Mouse (Mus musculus) thymus, adult 18-20 months (tissue): ENCODE results near the gene Uso1.

Experiments
- DNase-seq, 2 experiments: peaks; one replicate each; pipeline ENCODE4 v3.0.0; 2022; ENCODE audit warnings: mixed read lengths in 2 of 2

Gene Uso1

DNA sequence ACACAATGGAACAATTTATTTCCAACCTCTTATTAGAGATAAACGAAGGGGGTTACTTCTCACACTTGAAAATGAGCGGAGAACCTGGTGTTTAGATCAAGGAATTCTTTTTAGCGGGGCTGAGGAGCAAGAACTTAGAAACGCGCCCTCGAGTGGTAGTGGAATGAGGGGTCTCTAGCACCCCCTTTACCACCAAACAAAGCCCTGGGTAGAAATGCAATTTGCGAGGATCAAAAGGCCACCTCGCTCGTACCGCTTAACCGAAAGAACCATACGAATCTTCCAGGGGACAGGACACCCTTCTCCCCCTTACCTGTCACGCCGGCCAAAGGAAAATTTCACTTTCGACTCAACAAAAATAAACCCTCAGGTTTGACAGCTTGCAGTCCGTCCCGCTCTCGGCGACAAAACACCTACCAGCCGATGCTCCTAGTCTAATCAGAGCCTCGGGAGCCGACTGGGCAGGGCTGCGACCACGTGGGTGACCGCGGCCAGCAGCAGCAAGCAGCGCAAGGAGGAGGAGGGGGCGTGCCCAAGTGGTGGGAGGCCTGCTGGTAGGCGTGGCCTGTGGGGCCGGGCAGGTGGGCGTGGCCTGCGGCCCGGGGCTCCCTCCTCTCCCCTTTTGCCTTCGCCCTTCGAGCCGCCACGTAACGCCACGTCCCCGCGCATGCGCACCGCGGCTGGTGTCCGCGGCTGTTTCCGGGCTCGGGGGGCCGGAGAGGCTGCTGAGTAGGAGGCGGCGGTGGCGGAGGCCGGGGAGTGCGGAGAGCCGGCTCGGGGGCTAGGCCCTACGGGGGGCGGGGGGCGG is at the start of gene Uso1:
Uso1 (plus strand) TSS at position 700 of the 808 bp plus-strand sequence.
- peak; percentile 96 to 97 for DNase-seq

DNA sequence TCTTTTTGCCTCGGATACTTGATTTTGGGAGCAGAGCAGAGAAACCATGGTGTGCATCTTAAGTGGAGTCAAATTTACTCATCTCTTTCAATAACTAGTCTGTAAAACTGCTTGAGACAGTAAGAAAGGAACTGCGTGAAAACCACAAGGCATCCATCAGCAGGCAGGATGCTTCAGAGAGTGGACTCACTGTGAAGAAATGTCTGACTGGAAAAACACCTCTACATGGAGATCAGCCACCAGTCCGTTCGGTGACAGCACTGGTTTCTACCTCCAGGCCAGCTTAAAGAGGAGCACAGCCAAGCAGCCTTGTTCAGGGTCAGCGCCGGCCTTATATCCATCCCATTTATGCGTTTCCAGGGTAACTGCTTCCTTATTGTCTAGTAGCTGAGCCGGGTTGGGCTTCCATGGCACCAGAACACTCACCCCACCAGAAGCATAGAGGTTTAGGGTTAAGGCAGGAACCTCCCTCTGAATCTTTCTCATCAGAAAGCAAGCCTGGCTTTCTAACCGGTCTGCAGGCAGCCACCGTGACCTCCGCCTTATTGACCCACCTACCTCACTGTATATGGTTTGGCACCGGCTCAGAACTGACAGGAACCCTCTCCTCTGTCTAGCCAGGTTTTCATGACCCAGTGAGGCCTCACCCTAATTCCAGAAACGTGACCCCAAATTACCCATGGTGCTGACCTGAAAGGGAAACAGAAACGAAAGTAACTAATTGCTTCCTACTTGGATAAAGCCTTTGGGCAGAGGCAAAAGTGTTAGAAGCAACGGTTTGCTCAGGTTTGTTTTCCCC is 44.3 kb upstream of the Uso1 start:
- DNase-seq: no peak

DNA sequence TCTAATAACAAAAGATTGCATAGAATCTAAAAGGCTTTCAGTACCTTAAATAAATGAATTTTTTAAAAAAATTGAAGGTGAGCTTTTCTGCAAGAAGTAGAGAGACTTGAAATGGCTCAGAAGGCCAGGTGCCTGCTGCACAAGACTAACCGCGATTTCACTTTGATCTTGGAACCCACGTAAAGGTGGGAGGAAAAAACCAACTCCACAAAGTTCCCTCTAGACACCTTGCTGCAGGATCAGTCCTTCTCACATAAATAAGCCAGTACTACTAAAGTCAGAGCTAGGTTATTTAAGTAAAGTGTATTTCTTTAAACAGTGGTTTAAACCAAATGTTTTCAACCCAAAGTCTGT is 43.7 kb upstream of the Uso1 start:
- DNase-seq: no peak

DNA sequence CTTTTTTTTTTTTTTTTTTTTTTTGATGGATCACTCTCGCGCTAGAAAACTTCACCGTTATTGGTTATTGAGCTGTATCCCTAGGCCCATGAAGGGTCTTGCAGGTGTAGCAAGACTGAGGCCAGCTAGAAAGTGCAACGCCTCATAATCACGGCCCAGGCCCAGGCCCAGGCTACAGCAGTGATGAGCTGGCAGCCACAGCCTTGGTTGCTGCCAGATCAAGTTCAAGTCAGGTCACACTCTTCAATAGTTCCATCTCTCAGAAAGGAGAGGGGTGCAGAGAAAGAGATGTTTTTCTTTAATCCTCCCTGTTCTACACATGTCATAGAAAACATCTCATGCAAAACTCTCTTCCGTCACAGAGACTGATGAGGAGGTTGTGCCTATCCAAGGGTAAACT is 41.0 kb upstream of the Uso1 start:
- DNase-seq: no peak

DNA sequence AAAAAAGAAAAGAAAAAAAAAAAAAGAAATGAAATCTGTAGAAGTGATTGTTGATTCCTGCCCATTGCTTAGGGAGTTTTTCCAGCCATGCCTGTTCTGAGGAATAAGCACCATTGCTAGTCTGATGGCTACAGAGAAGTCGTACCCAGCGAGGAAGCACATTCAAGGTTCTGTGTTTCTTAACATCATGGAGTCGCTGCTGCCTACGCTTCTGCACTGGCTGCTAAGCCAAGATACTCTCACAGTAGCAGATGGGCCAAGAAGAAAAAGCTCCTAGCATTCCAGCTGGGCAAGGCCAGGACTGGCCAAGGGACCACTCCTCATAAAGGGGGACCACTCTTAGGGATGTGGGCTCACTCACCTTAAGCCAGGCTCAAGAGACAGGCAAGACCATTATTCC is 40.0 kb upstream of the Uso1 start:
- DNase-seq: no peak

DNA sequence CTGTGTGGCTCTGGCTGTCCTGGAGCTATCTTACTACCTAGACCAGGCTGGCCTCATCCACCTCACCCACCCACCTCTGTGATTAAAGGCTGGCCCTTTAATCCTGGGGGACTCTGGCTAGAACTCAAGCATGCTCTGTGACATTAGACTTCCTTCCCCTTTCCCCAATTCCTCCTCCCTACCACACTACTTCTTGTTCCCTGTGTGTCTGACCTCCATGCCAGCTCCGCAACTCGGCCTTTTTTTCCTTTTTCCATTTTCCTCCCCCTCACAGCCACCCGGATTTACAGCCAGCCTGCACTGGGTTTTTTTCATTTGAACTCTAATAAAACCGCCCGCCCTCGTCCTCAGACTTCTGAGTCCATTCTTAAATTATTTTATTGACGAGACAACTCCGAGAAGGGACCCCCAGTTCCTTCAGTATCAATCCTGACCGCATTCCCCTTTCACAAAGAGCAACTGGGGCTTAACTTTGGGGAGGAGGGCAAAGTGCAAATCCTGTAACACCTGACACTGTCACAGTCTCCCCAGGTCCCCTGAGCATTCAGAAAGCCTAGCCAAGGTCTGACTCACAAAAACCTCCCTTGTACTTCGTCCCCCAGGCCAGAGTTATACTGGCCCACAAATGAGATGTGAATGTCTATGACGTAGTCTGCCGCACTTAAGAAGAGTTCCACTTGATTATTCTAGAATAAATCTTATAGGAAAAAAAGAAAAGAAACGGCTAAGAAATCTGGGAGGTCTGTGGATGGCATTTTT is 39.2 kb upstream of the Uso1 start:
- no peak for DNase-seq

DNA sequence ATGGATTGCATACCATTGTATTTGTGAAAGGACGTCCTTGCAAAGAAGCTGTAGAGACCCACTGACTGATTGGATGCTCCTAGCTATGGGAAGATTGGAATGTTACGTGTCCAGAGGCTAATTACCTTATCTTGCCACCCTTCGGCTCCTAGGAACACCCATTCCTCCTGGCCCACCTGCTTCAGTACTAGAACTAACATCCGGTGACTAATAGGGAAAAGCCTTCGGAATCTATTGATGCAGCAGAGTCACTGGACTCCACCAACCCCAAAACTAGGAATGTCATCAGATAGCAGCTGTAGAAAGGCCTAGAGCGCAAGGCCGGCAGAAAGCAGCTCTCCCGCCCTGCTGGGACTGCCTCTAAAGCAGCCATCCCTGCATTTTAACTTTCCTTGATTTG is 36.1 kb upstream of the Uso1 start:
- DNase-seq: no peak

DNA sequence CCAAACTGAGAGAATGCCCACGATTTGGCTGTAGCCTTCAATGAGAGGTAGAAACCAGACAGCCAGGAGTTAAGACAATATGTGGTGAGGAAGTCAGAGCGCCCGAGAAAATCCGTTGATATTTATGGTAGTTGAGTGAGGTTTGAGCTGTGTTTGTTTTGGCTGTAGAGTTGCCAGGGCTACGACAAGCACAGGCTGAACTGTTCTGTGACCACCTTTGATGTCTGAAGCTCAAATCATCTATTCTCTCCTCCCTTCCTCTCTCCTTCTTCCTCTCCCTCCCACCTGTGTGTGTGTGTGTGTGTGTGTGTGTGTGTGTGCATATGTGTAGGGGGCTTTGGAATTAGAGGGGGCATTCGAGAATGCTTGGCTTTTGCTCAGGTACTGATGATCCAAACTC is 34.7 kb upstream of the Uso1 start:
- DNase-seq: no peak

DNA sequence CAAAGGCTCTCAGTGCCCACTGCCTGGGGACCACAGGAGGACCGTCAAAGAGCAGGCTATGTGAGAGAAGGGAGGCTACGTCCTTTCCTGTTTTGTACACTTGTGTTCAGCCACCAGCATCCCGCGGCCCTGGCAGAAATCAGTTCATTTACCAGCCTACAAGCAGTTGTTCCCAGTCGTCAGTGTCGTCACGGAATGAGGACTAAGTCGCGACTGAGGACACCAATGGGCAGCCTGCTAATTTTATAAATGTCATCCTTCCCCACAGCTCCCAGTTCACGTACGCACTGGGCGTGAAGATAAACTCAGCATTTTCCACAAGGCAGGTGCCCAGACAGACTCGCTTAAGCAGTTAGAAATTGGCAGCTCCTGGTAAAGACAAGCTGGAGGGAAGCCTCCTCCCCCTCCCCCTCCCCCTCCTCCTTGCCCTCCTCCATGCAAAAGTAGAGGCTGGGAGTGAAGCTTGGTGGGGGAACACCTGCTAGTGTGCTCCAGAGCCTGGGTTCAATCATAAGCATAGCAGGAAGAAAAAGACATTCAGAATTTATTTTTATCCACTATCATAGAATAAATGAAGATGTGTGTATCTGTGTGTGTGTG is 33.8 kb upstream of the Uso1 start:
- no peak for DNase-seq

DNA sequence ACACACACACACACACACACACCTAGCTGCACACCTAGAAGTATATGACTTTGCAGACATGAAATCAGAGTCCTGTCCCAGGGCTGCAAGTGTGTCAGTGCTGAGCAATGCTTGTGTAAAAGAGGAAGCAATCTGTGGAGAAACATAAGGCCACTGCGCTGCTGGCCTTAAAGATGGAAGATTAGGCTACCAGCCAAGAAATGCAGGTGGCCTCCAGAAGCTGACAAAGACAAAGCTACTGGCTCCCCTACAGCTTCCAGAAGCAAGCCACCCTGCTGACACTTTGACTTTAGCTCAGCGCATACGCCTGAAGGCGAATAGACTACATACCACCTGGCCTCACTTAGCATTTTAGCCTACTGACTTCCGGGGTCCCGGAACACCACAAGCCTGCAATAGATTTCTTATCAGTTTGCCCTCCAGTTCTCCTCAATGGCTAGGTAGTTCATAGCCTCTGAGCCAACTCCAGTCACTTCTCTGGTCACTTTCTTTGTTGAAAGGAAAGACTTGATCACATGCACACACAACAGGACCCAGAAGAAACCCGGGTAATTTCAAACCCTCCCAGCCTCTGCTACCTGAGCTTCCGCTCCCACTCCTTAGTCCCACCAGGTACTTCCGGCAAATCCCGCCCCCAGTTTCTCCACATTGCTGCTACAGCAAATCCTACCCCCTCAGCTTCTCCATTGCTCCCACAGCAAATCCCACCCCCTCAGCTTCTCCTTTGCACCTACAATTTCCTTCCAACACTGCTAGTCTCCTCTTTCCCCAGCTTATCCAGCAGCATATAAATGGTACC is 31.2 kb upstream of the Uso1 start:
- peak; percentile 21 to 41 for DNase-seq

DNA sequence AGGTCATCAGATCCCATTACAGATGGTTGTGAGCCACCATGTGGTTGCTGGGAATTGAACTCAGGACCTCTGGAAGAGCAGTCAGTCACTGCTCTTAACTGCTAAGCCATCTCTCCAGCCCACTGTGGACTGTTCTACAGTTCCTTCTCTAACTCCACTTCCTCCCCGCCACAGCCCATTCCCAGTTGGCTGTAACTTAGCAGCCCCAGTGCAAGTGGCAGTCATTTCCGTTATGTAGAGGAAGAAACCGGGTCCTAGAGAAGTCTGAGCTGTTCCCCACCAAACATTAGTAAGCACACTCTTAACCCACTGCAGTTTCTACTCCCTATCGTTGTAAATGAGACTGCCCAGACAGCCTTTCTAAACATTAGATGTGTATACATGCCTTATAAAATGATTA is 30.5 kb upstream of the Uso1 start:
- no peak for DNase-seq

DNA sequence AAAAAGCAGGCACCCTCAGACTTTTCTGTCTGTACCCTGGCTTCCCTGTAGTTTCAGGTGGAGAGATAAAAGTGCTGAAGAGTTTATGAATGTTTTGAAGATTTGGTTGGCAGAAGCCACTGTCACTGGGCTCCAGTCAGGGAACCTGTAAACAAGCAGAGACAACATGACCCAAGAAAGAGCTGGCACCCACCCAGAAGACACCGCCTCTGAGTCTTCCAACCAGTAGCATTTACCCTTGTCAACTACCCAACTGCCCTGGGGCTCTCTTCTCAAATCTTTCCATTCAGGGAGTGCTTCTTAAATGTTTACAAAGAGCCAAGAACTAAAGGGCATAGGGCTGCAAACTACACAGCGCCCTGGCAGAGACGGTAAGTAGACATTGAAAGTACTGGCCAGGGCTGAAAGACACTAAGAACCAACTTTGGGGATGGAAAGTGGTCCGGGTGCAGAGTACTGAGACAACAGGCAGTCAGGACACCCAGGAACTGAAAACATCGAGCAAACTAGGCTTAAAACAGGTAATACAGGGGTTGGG is 26.9 kb upstream of the Uso1 start:
- no peak for DNase-seq

DNA sequence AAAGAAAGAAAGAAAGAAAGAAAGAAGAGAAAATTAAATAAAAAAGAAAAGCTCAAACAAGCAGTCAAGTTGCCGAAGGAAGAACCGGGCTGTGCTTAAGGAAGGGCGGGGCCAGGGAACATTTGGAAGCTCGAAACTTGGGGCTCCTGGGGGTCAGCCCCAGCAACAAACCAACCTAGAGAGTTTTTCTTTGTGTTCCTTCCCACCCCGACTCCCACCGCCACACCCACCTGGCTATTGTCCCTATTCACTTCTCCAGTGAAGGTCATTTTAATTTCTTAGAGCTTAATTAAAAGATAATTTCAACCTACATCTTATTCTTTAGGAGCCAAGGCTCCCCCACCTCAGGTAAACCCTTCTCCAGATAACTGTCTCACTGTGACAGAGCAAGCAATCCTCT is 25.6 kb upstream of the Uso1 start:
- no peak for DNase-seq

DNA sequence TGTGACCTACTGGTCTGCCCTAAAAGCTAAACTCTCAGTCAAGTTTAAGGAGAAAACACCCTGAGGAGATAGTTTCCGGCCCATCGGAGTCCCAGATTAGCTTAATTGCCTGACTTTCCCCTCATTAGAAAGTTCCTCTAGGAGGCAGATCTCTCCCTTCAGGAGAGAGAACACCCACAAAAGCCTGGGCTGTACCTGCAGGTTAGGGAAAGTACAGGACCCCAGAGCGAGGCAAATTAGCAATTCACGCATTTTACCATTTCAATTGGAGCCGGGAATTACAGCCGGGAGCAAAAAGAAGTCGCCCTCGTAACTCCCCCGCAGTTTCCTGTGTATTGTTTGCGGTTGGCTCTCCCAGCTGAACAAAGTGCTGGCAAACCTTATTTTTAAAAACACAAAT is 25.2 kb upstream of the Uso1 start:
- DNase-seq: no peak

DNA sequence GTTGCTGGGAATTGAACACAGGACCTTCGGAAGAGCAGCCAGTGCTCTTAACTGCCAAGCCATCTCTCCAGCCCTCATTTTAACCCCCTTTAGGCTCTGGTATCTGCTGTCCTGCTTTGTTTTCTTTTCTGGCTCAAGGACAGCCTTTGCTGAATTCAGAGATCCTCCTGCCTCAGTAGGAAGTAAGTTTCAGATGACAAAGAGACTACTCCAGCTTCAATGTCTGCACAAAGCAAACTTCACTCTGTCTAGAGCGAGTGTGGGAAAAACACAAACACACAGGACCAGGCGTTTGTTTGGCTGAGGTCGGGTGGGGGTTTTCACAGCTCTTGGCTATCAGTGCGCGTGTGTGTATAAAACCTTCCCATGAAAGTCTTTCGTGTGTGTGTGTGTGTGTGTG is 24.3 kb upstream of the Uso1 start:
- no peak for DNase-seq

DNA sequence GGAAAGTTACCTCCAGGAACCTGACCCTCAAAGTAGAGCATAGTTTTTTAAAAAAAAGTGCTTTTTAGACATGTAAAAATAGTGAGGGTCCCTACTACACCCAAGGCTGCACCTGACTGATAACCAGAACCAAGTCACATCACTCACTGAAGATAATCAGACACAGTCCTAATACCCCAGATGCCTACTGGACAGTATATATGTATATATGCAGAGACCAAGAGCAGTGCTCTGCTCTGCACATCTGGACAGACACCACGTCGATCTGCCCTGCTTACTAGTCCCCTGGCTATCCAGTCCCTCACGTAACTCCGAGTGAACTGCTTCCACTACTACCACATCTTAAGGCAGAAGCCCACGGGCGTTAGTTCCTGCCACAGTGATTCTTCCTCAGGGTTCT is 23.5 kb upstream of the Uso1 start:
- no peak for DNase-seq

DNA sequence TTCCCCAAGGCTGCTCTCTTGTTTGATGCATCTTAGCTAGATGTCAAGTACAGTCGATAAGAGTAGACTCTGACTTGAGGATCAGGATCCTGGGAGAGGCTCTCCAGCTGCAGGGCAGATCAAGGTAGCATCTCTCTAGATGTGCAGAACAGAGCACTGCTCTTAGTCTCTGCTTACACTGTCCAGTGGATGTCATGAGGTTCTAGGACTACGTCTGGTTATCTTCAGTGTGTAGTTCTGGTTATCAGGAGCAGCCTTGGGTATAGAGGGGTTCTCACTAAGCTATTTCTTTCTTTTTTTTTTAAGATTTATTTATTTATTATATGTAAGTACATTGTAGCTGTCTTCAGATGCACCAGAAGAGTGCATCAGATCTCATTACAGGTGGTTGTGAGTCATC is 22.8 kb upstream of the Uso1 start:
- no peak for DNase-seq

DNA sequence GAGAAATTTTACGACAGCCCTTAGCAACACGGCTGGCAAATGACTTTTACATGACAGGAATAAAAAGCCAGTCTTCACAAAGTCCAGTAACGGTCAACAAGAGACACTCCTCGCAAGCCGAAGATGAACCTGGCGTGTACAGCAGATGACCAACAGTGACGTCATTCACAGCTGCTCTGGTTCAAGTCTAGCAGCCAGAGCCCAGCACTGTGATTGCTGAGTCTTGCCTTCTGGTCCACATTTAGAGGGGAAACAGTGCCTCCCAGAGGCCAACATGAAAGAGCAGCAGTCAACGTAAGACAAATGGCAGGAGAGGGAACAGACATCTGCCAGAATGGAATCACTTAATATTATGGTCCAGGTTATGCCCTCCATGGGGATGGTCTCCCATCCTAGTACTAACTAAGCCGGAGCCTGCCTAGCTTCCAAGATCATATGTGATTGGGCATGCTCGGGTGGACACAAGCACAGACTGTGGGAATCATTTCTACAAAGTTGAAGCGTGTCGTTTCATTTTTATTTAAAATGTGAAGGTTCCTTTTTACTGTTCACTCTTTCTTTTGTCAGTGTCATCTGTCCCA is 19.8 kb upstream of the Uso1 start:
- DNase-seq: peak; percentile 35 to 36

DNA sequence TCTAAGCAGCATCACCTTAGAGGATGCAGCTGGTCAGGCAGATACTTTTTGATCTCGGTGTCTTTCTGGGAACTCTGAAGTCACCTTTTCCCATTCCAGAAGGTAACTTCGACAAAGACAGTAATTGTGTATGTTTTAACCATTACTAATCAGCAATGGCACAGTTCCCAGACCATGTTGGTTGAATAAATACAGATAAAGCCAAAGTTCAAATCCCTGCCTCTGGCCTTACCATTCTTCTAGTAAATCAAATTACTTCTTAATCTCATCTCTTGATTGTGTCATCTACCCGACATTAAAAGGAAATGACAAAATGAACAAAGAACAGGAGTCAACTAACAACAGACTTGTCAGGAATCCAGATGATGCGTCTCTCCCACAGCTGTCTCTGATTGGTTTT is 16.1 kb upstream of the Uso1 start:
- no peak for DNase-seq

DNA sequence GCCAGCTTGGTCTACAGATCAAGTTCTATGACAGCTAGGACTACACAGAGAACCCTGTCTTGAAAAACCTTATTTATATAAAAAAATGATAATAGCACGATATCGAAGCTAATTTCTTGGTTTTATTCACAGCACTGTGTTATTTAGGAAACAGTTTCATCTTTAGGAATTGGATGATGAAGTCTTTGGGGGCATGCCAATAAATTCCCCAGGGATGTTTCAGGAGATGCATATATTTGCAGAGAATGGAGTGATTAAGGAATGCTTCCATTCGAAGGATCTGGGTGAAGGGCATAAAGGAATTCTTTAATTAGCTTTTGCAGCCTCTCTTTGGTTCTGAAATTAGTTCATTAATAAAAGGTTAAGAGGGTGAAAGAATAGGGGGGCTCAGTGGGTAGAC is 12.3 kb upstream of the Uso1 start:
- no peak for DNase-seq

DNA sequence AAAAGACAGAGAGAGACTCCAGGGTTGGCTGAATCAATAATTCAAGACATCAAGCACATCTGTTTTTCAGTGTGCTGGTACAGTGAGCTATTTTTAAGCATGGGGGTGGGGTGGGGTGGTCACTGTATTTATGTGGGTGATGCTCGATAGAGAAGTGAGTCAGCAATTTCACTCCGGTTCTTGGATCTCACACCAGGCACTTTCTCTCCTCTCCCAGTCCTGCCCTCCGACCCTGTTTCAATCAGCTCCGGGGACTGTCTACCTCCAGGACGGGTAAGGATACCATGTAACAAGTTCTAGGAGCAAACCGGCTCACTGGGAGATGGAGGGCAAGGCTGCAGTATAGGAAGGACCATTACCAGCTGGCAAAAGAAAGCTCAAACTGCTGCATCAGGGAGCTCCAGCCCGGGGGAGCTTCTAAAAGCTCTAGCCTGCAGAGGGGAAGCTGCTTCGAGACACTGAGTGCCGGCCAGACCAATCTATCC is 10.6 kb upstream of the Uso1 start:
- no peak for DNase-seq

DNA sequence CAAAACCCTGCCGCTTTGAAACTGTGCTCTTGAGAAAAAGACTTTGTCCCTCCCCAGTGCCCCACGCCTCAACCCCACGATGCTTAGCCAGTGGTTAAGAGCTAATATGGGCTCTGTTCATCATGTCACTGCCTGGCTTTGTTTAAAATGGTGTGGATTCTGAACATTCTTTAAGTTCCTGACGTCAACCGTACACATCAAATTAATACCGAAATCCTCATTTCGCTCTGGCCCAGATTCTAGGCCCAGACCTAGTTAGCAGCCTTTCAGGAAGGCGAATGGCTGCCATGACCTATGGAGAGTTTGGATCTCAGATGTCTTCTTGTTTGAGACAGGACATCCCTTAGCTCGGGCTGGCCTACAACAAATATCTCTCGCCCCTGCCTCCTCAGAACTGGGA is 10.0 kb upstream of the Uso1 start:
- no peak for DNase-seq
